Mouse (Mus musculus): Measurements from ENCODE around the gene Ugt2b1.

DNA sequence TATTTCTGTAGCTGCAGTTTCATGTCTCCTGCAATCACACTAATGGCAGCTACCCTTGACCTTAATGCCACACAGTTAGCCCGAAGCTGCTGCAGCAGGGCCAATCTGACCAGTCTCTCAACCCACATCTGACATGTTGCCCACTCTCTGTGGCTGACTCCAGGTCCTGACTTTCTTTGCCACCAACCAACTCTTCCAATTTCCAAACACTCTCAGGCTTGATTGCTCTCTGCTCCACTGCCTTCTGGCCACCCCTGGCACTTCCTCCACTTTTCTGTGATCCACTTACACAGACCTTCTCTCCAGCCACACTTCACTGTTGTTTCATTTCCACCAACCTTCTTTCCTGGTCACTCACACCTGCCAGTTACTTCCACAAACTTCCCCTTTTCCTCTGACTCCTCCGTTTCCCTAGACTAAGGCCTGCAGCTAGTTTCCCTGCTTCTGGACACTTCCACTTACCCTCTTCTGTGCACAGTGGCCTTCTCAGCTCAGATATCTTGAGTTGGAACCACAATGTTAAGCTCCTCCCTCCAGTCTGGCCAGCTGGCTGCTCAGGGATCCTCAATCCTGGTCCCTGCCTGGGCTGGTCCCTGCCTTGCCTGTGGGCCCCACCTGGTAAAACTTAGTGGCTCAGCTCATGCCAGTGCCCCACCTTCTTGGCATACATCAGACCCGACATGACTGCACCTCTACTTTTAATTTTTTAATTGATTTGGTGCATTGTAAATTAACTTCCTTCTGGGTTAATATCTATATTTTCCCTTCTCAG lies 35.4 kb upstream of the Ugt2b1 start:
- TF ChIP-seq POLR2A (IDR thresholded peaks at IDR 0.05; ENCODE audit: low read depth, low read length) (no peak), CTCF (conservative IDR thresholded peaks at IDR 0.05; ENCODE audit: insufficient read depth, insufficient read length, low read depth, low read length) (no peak)
